Mouse (Mus musculus): ENCODE data around the gene Ankrd39. TPM values are rescaled to one million over a fixed set of nuclear protein-coding genes. Genes with fewer than 3 reads are reported as not detected.
A peak's percentile ranks its signal among the peaks of the same experiment; 100 is the strongest.

Gene Ankrd39
- polyA plus RNA-seq, 1 experiment, result 6.4 TPM

- no peaks in the 10 kb centered on the region for H3K9me3 ChIP-seq (replicated peaks; ENCODE audit: control insufficient read depth, insufficient read depth, low read length, poor library complexity, severe bottlenecking)
- no peak overlapping the region for H3K4me3 ChIP-seq (ENCODE audit: low read depth, low read length)
- no peak overlapping the region for H3K27ac ChIP-seq (ENCODE audit: insufficient read depth, low read length)
- TF ChIP-seq EP300 (IDR thresholded peaks at IDR 0.05; ENCODE audit: insufficient read depth, low read depth, low read length) (no peak), POLR2A (IDR thresholded peaks at IDR 0.05; ENCODE audit: insufficient read depth, low read length) (no peak), CTCF (IDR thresholded peaks at IDR 0.05; ENCODE audit: low read depth, low read length) (no peak)
- no peaks in the 10 kb centered on the region for H3K4me1 ChIP-seq (ENCODE audit: control insufficient read depth, insufficient read depth, low read length)
- no peak overlapping the region for H3K9ac ChIP-seq (ENCODE audit: low read depth, poor library complexity, severe bottlenecking)
- H3K36me3 ChIP-seq (ENCODE audit: control insufficient read depth, insufficient read depth, low read length, poor library complexity, severe bottlenecking), result no peaks in the 10 kb centered on the region
- no peaks in the 10 kb centered on the region for H3K27me3 ChIP-seq (ENCODE audit: control insufficient read depth, insufficient read depth, low read length, poor library complexity, severe bottlenecking)
These were observed 16.0 kb upstream of the Ankrd39 start for GRCm38 (mm10) chr1:36563197-36563596.

GRCm38 (mm10) chr1:36562388-36562787 is 15.1 kb upstream of the Ankrd39 start:
- H3K4me3 ChIP-seq (ENCODE audit: low read depth, low read length), result no peak overlapping the region
- no peaks in the 10 kb centered on the region for H3K27me3 ChIP-seq (ENCODE audit: control insufficient read depth, insufficient read depth, low read length, poor library complexity, severe bottlenecking)
- TF ChIP-seq POLR2A (IDR thresholded peaks at IDR 0.05; ENCODE audit: insufficient read depth, low read length) (no peak), CTCF (IDR thresholded peaks at IDR 0.05; ENCODE audit: low read depth, low read length) (no peak), EP300 (IDR thresholded peaks at IDR 0.05; ENCODE audit: insufficient read depth, low read depth, low read length) (no peak)
- H3K9me3 ChIP-seq (replicated peaks; ENCODE audit: control insufficient read depth, insufficient read depth, low read length, poor library complexity, severe bottlenecking), result no peaks in the 10 kb centered on the region
- H3K4me1 ChIP-seq (ENCODE audit: control insufficient read depth, insufficient read depth, low read length), result no peaks in the 10 kb centered on the region
- H3K36me3 ChIP-seq (ENCODE audit: control insufficient read depth, insufficient read depth, low read length, poor library complexity, severe bottlenecking), result no peaks in the 10 kb centered on the region
- no peak overlapping the region for H3K9ac ChIP-seq (ENCODE audit: low read depth, poor library complexity, severe bottlenecking)
- no peak overlapping the region for H3K27ac ChIP-seq (ENCODE audit: insufficient read depth, low read length)

GRCm38 (mm10) chr1:36560903-36561302 is 13.7 kb upstream of the Ankrd39 start:
- TF ChIP-seq POLR2A (IDR thresholded peaks at IDR 0.05; ENCODE audit: insufficient read depth, low read length) (no peak), CTCF (IDR thresholded peaks at IDR 0.05; ENCODE audit: low read depth, low read length) (no peak), EP300 (IDR thresholded peaks at IDR 0.05; ENCODE audit: insufficient read depth, low read depth, low read length) (no peak)
- Histone ChIP-seq H3K9me3 (replicated peaks; ENCODE audit: control insufficient read depth, insufficient read depth, low read length, poor library complexity, severe bottlenecking) (no peaks in the 10 kb centered on the region), H3K27me3 (ENCODE audit: control insufficient read depth, insufficient read depth, low read length, poor library complexity, severe bottlenecking) (no peaks in the 10 kb centered on the region), H3K36me3 (ENCODE audit: control insufficient read depth, insufficient read depth, low read length, poor library complexity, severe bottlenecking) (no peaks in the 10 kb centered on the region), H3K4me3 (ENCODE audit: low read depth, low read length) (no peak overlapping the region), H3K4me1 (ENCODE audit: control insufficient read depth, insufficient read depth, low read length) (no peaks in the 10 kb centered on the region), H3K27ac (ENCODE audit: insufficient read depth, low read length) (no peak overlapping the region), H3K9ac (ENCODE audit: low read depth, poor library complexity, severe bottlenecking) (no peak overlapping the region)

- Histone ChIP-seq H3K27ac (ENCODE audit: insufficient read depth, low read length) (no peak overlapping the region), H3K4me3 (ENCODE audit: low read depth, low read length) (no peak overlapping the region), H3K36me3 (ENCODE audit: control insufficient read depth, insufficient read depth, low read length, poor library complexity, severe bottlenecking) (no peaks in the 10 kb centered on the region), H3K9me3 (replicated peaks; ENCODE audit: control insufficient read depth, insufficient read depth, low read length, poor library complexity, severe bottlenecking) (no peaks in the 10 kb centered on the region), H3K9ac (ENCODE audit: low read depth, poor library complexity, severe bottlenecking) (no peak overlapping the region), H3K27me3 (ENCODE audit: control insufficient read depth, insufficient read depth, low read length, poor library complexity, severe bottlenecking) (no peaks in the 10 kb centered on the region), H3K4me1 (ENCODE audit: control insufficient read depth, insufficient read depth, low read length) (peaks cover 2% of the 10 kb centered on the region)
- no peak for TF ChIP-seq EP300 (IDR thresholded peaks at IDR 0.05; ENCODE audit: insufficient read depth, low read depth, low read length)
- no peak for TF ChIP-seq CTCF (IDR thresholded peaks at IDR 0.05; ENCODE audit: low read depth, low read length)
- no peak for TF ChIP-seq POLR2A (IDR thresholded peaks at IDR 0.05; ENCODE audit: insufficient read depth, low read length)
These were observed 12.6 kb upstream of the Ankrd39 start for GRCm38 (mm10) chr1:36559888-36560287.

GRCm38 (mm10) chr1:36559256-36559655 is 12.0 kb upstream of the Ankrd39 start:
- H3K9ac ChIP-seq (ENCODE audit: low read depth, poor library complexity, severe bottlenecking), result no peak overlapping the region
- no peaks in the 10 kb centered on the region for H3K9me3 ChIP-seq (replicated peaks; ENCODE audit: control insufficient read depth, insufficient read depth, low read length, poor library complexity, severe bottlenecking)
- H3K36me3 ChIP-seq (ENCODE audit: control insufficient read depth, insufficient read depth, low read length, poor library complexity, severe bottlenecking), result no peaks in the 10 kb centered on the region
- H3K27ac ChIP-seq (ENCODE audit: insufficient read depth, low read length), result no peak overlapping the region
- no peaks in the 10 kb centered on the region for H3K27me3 ChIP-seq (ENCODE audit: control insufficient read depth, insufficient read depth, low read length, poor library complexity, severe bottlenecking)
- H3K4me1 ChIP-seq (ENCODE audit: control insufficient read depth, insufficient read depth, low read length), result peaks cover 2% of the 10 kb centered on the region
- no peak overlapping the region for H3K4me3 ChIP-seq (ENCODE audit: low read depth, low read length)
- TF ChIP-seq CTCF (IDR thresholded peaks at IDR 0.05; ENCODE audit: low read depth, low read length), result no peak
- no peak for TF ChIP-seq EP300 (IDR thresholded peaks at IDR 0.05; ENCODE audit: insufficient read depth, low read depth, low read length)
- no peak for TF ChIP-seq POLR2A (IDR thresholded peaks at IDR 0.05; ENCODE audit: insufficient read depth, low read length)

GRCm38 (mm10) chr1:36558031-36558993 is 11.1 kb upstream of the Ankrd39 start, which contains the start of gene Sema4c:
Gene Sema4c (minus strand): TSS chr1:36558349.
- TF ChIP-seq POLR2A (IDR thresholded peaks at IDR 0.05; ENCODE audit: insufficient read depth, low read length) (no peak), CTCF (IDR thresholded peaks at IDR 0.05; ENCODE audit: low read depth, low read length) (no peak), EP300 (IDR thresholded peaks at IDR 0.05; ENCODE audit: insufficient read depth, low read depth, low read length) (no peak)
- no peaks in the 10 kb centered on the region for H3K9me3 ChIP-seq (replicated peaks; ENCODE audit: control insufficient read depth, insufficient read depth, low read length, poor library complexity, severe bottlenecking)
- peak within 1 kb of the TSS; percentile 67 for H3K9ac ChIP-seq (ENCODE audit: low read depth, poor library complexity, severe bottlenecking)
- no peaks in the 10 kb centered on the region for H3K36me3 ChIP-seq (ENCODE audit: control insufficient read depth, insufficient read depth, low read length, poor library complexity, severe bottlenecking)
- H3K27me3 ChIP-seq (ENCODE audit: control insufficient read depth, insufficient read depth, low read length, poor library complexity, severe bottlenecking), result no peaks in the 10 kb centered on the region
- peaks cover 2% of the 10 kb centered on the region for H3K4me1 ChIP-seq (ENCODE audit: control insufficient read depth, insufficient read depth, low read length)
- peak within 1 kb of the TSS; percentile 84 for H3K4me3 ChIP-seq (ENCODE audit: low read depth, low read length)
- H3K27ac ChIP-seq (ENCODE audit: insufficient read depth, low read length), result no peak within 1 kb of the TSS

All from ES-Bruce4 (cell line).